Mouse (Mus musculus): ENCODE data around the gene Etnk2. TPM values are rescaled to one million over a fixed set of nuclear protein-coding genes. Genes with fewer than 3 reads are reported as not detected.

Etnk2 gene
- 5.4 and 5.6 TPM in 2 replicates for polyA plus RNA-seq (2012; rRNA removed)

DNA sequence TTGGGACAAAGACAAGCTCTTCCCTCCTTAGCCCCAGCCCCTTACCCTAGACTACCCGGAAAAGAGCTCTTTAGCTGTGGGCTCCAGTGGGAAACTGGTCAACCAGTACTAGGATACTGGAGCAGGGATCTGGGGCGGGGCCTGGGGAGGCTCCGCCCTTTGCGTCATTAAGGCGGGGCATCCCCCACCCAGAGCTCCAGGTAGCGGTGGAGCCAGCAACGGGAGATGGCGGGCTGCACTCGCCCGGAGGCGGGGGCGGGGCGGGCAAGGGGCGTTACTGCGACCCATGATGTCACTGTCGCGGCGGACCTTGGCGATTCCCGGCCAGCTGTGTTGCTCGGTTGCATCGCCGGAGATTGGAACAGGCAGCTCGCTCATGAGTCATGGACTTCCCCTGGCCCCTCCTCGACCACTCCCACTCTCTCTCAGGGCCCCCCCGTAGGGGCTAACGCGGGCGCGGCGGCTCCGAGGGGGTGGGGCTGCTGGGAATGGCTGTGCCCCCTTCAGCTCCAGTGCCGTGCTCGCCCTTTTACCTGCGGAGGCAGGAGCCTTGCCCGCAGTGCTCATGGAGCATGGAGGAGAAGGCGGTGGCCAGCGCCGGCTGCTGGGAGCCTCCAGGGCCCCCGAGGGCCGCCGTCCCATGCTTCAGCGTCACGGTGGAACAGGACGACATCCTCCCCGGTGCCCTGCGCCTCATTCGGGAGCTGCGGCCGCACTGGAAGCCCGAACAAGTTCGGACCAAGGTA, at the start of gene Etnk2:
Gene Etnk2 (plus strand): TSS at position 297 of the 746 bp plus-strand sequence.
- TF ChIP-seq CTCF (conservative IDR thresholded peaks at IDR 0.05; ENCODE audit: insufficient read depth, insufficient read length, low read depth, low read length) (no peak), POLR2A (IDR thresholded peaks at IDR 0.05; ENCODE audit: low read depth, low read length) (no peak)
- 1% methylated on average over 52 of the region's 52 CpGs for WGBS
- H3K4me1 ChIP-seq (ENCODE audit: control insufficient read depth, insufficient read depth, low read length) = 0 out of 2 replicates have a peak, but pooled peaks cover 2% of the 10 kb centered on the region
- no peaks in the 10 kb centered on the region for H3K27me3 ChIP-seq (replicated peaks; ENCODE audit: control insufficient read depth, insufficient read depth, low read length)
- H3K36me3 ChIP-seq (ENCODE audit: control insufficient read depth, insufficient read depth, low read length) = no peaks in the 10 kb centered on the region
- peak; percentile 90 for DNase-seq
- peak within 1 kb of the TSS; percentile 60 for H3K4me3 ChIP-seq (ENCODE audit: insufficient read depth, low read depth, low read length)
- H3K27ac ChIP-seq (ENCODE audit: insufficient read depth, low read depth, low read length) = no peak within 1 kb of the TSS

DNA sequence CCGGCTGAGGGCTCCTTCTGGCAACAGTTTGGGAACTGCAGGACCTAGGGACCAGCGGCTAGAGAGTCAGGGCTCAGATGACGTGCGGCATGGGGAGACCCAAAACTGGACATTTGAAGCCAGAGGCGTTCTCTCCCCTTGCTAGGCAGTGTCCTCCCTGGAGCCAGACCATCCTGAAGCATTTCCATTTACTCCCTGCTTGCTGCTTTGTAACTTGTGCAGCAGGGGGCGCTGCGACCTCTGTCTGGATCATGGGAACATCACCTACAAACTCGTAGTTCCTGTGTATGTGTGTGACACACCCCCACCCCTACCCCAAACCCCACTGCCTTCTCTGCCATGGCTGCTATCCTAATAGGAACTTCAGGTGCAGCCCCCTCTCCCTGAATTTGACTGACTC, 49.0 kb upstream of the Etnk2 start:
- H3K4me1 ChIP-seq (ENCODE audit: control insufficient read depth, insufficient read depth, low read length) = peaks cover 13% of the 10 kb centered on the region; the same call in 1 of the 2 replicates
- 30% methylated on average over 8 of the region's 8 CpGs for whole genome bisulfite sequencing
- H3K4me3 ChIP-seq (ENCODE audit: insufficient read depth, low read depth, low read length) = no peak overlapping the region
- no peaks in the 10 kb centered on the region for H3K36me3 ChIP-seq (ENCODE audit: control insufficient read depth, insufficient read depth, low read length)
- TF ChIP-seq POLR2A (IDR thresholded peaks at IDR 0.05; ENCODE audit: low read depth, low read length) (no peak), CTCF (conservative IDR thresholded peaks at IDR 0.05; ENCODE audit: insufficient read depth, insufficient read length, low read depth, low read length) (peak; percentile 83)
- no peak overlapping the region for H3K27ac ChIP-seq (ENCODE audit: insufficient read depth, low read depth, low read length)
- peak; percentile 70 for DNase-seq
- H3K27me3 ChIP-seq (replicated peaks; ENCODE audit: control insufficient read depth, insufficient read depth, low read length) = no peaks in the 10 kb centered on the region

DNA sequence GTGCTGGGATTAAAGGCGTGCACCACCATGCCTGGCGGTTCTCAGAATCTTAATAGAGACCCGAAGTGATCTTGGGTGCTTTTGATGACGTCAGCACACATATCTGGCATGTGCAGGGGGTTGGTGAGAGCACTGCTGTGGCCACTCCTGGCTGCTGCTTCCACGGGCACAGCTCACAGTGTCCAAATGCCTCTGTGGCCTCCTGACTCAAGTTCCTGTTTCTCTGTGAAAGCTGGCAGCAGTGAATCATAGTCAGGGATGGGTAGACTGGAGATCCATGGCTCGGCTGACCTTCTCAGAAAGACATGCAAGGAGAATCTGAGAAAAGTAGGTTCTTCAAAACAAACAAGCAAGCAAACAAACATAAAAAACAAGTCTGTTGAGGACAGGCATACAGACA, 47.6 kb upstream of the Etnk2 start:
- H3K27ac ChIP-seq (ENCODE audit: insufficient read depth, low read depth, low read length) = no peak overlapping the region
- DNase-seq = no peak
- WGBS = 69% methylated on average over 6 of the region's 6 CpGs
- TF ChIP-seq CTCF (conservative IDR thresholded peaks at IDR 0.05; ENCODE audit: insufficient read depth, insufficient read length, low read depth, low read length) = no peak
- TF ChIP-seq POLR2A (IDR thresholded peaks at IDR 0.05; ENCODE audit: low read depth, low read length) = no peak
- no peaks in the 10 kb centered on the region for H3K27me3 ChIP-seq (replicated peaks; ENCODE audit: control insufficient read depth, insufficient read depth, low read length)
- H3K36me3 ChIP-seq (ENCODE audit: control insufficient read depth, insufficient read depth, low read length) = no peaks in the 10 kb centered on the region
- peaks cover 4% of the 10 kb centered on the region; the same call in 1 of the 2 replicates for H3K4me1 ChIP-seq (ENCODE audit: control insufficient read depth, insufficient read depth, low read length)
- H3K4me3 ChIP-seq (ENCODE audit: insufficient read depth, low read depth, low read length) = no peak overlapping the region

DNA sequence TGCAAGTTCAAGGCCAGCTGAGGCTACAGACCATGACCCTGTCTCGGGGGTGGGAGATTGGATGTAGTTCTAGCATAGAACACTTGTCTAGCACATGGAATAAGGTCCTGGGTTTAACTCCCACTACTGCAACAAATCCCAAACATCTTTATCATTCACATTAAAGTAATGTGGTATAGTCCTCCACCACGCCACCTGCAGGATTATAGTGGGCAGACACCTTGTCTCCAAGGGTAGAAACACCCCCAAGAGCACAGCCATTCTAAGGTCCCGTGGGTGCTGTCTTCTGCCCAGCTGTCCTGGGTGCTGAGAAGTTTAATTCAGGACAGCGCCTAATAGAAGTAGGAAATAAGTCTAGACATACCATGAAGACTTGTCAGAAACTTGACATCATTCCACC, 46.8 kb upstream of the Etnk2 start:
- WGBS = 88% methylated on average over 4 of the region's 4 CpGs
- DNase-seq = no peak

DNA sequence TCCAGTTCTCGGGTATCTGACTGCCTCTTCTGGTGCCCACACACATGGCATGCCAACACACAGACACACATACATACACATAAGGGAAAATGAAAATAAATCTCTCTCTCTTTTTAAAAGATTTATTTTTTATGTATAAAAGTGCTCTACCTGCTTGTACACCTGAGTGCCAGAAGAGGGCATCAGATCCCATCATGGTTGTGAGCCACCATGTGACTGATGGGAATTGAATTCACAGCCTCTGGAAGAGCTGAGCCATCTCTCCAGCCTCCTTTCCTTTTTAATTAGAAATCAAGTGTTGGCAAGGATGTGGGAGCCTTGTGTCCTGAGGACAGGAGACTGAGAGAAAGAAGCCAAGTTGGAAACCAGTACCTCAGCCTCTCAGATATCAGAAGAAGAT, 46.2 kb upstream of the Etnk2 start:
- Histone ChIP-seq H3K27ac (ENCODE audit: insufficient read depth, low read depth, low read length) (no peak overlapping the region), H3K4me1 (ENCODE audit: control insufficient read depth, insufficient read depth, low read length) (no peaks in the 10 kb centered on the region), H3K27me3 (replicated peaks; ENCODE audit: control insufficient read depth, insufficient read depth, low read length) (no peaks in the 10 kb centered on the region), H3K36me3 (ENCODE audit: control insufficient read depth, insufficient read depth, low read length) (no peaks in the 10 kb centered on the region), H3K4me3 (ENCODE audit: insufficient read depth, low read depth, low read length) (no peak overlapping the region)
- WGBS = 77% methylated on average over 1 of the region's 1 CpGs
- peak; percentile 48 for TF ChIP-seq CTCF (conservative IDR thresholded peaks at IDR 0.05; ENCODE audit: insufficient read depth, insufficient read length, low read depth, low read length)
- TF ChIP-seq POLR2A (IDR thresholded peaks at IDR 0.05; ENCODE audit: low read depth, low read length) = no peak
- DNase-seq = no peak

More for the DNA sequence above, 46.8 kb upstream of the Etnk2 start:
- no peaks in the 10 kb centered on the region for H3K36me3 ChIP-seq (ENCODE audit: control insufficient read depth, insufficient read depth, low read length)
- no peaks in the 10 kb centered on the region for H3K27me3 ChIP-seq (replicated peaks; ENCODE audit: control insufficient read depth, insufficient read depth, low read length)
- H3K4me1 ChIP-seq (ENCODE audit: control insufficient read depth, insufficient read depth, low read length) = 0 out of 2 replicates have a peak, but pooled peaks cover 3% of the 10 kb centered on the region
- no peak overlapping the region for H3K27ac ChIP-seq (ENCODE audit: insufficient read depth, low read depth, low read length)
- H3K4me3 ChIP-seq (ENCODE audit: insufficient read depth, low read depth, low read length) = no peak overlapping the region
- no peak; the same call in 1 of the 2 replicates for TF ChIP-seq CTCF (conservative IDR thresholded peaks at IDR 0.05; ENCODE audit: insufficient read depth, insufficient read length, low read depth, low read length)
- no peak for TF ChIP-seq POLR2A (IDR thresholded peaks at IDR 0.05; ENCODE audit: low read depth, low read length)

DNA sequence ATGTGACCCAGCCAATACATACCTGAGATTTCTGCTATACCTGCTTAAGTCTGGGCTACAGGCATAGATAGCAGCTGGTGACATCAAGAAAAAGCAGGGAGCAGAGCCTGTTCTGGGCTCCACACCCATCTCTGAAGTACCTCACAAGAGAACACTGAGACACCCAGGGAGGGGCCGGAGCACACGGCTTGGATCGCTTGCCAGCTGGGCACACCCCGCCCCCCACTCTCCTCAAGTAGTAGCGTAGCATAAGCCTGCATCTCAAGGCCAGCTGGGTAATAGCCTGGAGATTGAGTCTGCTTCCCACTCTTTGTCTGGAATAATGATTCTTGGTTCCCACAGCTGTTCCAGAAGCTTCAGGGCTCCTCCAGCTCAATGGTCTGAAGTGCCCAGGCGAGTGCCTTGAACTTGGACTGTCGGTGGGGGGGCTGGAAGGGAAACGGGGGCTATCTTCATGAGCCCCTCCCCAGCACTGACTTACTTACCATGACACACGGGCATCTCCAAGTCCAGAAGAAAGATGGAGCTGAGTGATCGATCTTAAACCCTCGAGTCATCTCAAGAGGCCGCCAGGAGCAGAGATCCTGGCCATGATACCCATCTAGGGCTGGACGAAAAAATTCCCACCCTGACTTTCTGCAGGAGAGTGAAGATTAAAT, 42.0 kb upstream of the Etnk2 start, which contains the start of gene Kiss1:
Gene Kiss1 (plus strand): TSS at position 609 of the 659 bp plus-strand sequence.
- Histone ChIP-seq H3K27ac (ENCODE audit: insufficient read depth, low read depth, low read length) (no peak within 1 kb of the TSS), H3K27me3 (replicated peaks; ENCODE audit: control insufficient read depth, insufficient read depth, low read length) (no peaks in the 10 kb centered on the region), H3K4me1 (ENCODE audit: control insufficient read depth, insufficient read depth, low read length) (no peaks in the 10 kb centered on the region), H3K4me3 (ENCODE audit: insufficient read depth, low read depth, low read length) (no peak within 1 kb of the TSS), H3K36me3 (ENCODE audit: control insufficient read depth, insufficient read depth, low read length) (no peaks in the 10 kb centered on the region)
- DNase-seq = no peak
- WGBS = 85% methylated on average over 13 of the region's 13 CpGs
- TF ChIP-seq POLR2A (IDR thresholded peaks at IDR 0.05; ENCODE audit: low read depth, low read length) (no peak), CTCF (conservative IDR thresholded peaks at IDR 0.05; ENCODE audit: insufficient read depth, insufficient read length, low read depth, low read length) (no peak)

DNA sequence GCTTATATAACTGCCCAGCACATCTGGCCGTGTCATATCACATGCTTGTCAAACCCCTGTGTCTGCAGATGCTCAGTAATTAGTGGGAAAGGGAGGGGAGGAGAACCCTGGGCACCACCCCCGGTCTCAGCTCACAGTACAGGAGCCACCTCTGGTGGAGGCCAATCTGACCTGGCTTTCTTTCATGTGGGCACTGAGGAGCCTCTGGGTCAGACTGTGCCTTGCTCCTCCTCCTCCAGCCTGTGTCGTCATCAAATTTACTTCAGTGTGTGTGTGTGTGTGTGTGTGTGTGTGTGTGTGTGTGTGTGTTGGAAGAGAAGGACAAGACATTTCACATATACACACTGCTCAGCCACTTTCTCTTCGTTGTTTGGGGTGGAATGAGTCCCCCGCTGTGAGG, 40.0 kb upstream of the Etnk2 start:
- TF ChIP-seq POLR2A (IDR thresholded peaks at IDR 0.05; ENCODE audit: low read depth, low read length) = no peak
- 36% methylated on average over 5 of the region's 5 CpGs for WGBS
- DNase-seq = no peak
- no peaks in the 10 kb centered on the region for H3K4me1 ChIP-seq (ENCODE audit: control insufficient read depth, insufficient read depth, low read length)
- H3K27ac ChIP-seq (ENCODE audit: insufficient read depth, low read depth, low read length) = no peak overlapping the region
- no peaks in the 10 kb centered on the region for H3K27me3 ChIP-seq (replicated peaks; ENCODE audit: control insufficient read depth, insufficient read depth, low read length)
- no peak overlapping the region for H3K4me3 ChIP-seq (ENCODE audit: insufficient read depth, low read depth, low read length)
- H3K36me3 ChIP-seq (ENCODE audit: control insufficient read depth, insufficient read depth, low read length) = no peaks in the 10 kb centered on the region

Measured in kidney, adult 2 months (tissue).